Mouse (Mus musculus): Measurements from ENCODE around the gene Ergic1. TPM values are rescaled to one million over a fixed set of nuclear protein-coding genes. Genes with fewer than 3 reads are reported as not detected.

The Ergic1 gene
- polyA plus RNA-seq, 1 experiment from 2014 or later, result 97.3 TPM

DNA sequence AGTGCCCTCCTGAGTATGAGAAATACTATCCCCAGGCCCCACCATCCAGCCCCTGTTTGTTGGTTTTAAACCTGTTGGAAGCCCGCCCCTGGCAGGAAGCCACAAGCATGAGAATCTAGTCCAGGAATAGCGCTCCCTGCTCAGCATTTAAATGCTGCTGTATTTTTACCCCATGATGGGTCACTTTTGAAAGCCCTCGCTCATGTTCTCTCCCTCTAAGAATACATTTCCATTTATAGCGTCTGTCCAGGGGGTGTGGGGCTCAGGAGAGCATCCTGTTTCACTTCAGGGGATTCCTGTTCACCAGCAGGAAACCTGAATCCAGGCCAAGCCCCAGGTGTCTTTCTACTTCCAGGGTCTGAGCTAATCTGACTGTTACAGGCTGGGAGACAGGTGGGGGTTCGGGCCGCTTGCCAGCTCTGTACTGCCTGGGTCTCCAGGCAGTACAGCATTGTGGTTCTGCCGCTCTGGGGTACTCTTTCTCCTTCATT lies 34.9 kb downstream of the Ergic1 start:
- peak overlapping the region; percentile 68 for H3K27ac ChIP-seq (replicated peaks)
- 0 out of 2 replicates have a peak overlapping the region, but pooled peaks have one; percentile 2 for H3K4me2 ChIP-seq
- H3K4me3 ChIP-seq, result no peak overlapping the region
- no peaks in the 10 kb centered on the region for H3K9me3 ChIP-seq
- 48% methylated on average over 7 of the region's 7 CpGs for WGBS
- no peaks in the 10 kb centered on the region for H3K27me3 ChIP-seq
- peaks cover 3% of the 10 kb centered on the region; the same call in 1 of the 2 replicates for H3K36me3 ChIP-seq
- peak; percentile 53; the same call in 1 of the 2 replicates for ATAC-seq (ENCODE audit: low FRiP score, low read depth)
- H3K4me1 ChIP-seq (replicated peaks), result peaks cover 31% of the 10 kb centered on the region
- H3K9ac ChIP-seq, result no peak overlapping the region

DNA sequence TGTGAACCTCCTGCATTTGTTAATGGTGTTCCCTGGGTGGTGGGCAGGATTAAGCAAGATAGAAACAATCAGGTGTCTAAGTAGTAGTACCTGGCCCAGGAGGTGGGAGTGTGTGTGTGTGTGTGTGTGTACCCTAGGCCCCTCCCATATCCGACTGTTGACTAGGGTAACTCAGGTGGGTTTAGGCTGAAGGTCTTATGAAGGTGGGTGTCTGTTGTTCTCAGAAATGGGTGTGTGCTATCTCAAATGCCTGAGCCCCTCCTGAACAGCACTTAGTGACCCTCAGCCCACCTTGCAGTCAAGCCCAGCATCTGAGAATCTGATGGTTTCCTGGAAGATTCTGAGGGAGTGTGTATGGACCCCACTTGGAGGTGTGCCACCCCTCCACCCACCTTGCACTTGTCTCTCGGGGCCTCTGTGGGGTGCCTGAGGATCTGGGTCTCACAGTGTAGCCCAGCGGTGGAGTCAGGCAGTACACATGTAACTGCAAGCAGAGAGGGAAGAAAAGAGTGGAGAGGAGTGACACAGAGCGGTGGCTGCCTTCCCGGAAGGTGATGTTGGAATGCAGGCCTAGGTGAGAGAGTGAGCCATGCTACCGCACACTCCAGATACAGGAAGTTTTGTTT lies 35.7 kb downstream of the Ergic1 start:
- Histone ChIP-seq H3K27ac (replicated peaks) (0 out of 2 replicates have a peak overlapping the region, but pooled peaks have one; percentile 68), H3K27me3 (no peaks in the 10 kb centered on the region), H3K9me3 (no peaks in the 10 kb centered on the region), H3K4me3 (no peak overlapping the region), H3K4me1 (replicated peaks) (peaks cover 38% of the 10 kb centered on the region), H3K4me2 (no peak overlapping the region), H3K9ac (no peak overlapping the region), H3K36me3 (peaks cover 3% of the 10 kb centered on the region; the same call in 1 of the 2 replicates)
- WGBS, result 88% methylated on average over 6 of the region's 6 CpGs
- no peak; the same call in 1 of the 2 replicates for ATAC-seq (ENCODE audit: low FRiP score, low read depth)

DNA sequence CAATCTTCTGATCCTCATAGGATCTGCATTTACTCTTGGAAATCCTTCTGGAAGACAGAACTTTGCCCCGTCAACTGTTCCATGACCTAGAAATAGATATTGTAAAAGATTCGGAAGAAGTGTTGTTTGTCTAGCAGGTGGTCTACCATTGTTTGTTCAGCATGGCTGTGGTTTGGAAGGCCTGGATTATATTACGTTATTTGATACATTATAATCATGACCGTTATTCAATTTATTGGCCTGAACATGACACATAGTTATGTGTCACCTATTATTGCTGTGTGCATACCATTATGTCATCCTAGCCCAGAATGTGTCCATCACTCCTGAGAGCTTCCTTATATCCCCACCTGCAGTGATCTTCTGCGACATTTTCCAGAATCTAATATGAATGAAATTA lies 37.6 kb downstream of the Ergic1 start:
- no peak for ATAC-seq (ENCODE audit: low FRiP score, low read depth)
- Histone ChIP-seq H3K27ac (replicated peaks) (no peak overlapping the region), H3K4me1 (replicated peaks) (peaks cover 52% of the 10 kb centered on the region), H3K36me3 (no peaks in the 10 kb centered on the region), H3K27me3 (no peaks in the 10 kb centered on the region), H3K9ac (no peak overlapping the region), H3K4me3 (no peak overlapping the region), H3K9me3 (no peaks in the 10 kb centered on the region), H3K4me2 (no peak overlapping the region)
- 94% methylated on average over 5 of the region's 5 CpGs for WGBS

GRCm38 (mm10) chr17:26600913-26601447 lies 39.7 kb downstream of the Ergic1 start:
- 74% methylated on average over 17 of the region's 17 CpGs for WGBS
- Histone ChIP-seq H3K9me3 (no peaks in the 10 kb centered on the region), H3K4me1 (replicated peaks) (peaks cover 39% of the 10 kb centered on the region), H3K9ac (no peak overlapping the region), H3K36me3 (no peaks in the 10 kb centered on the region), H3K27me3 (no peaks in the 10 kb centered on the region), H3K4me3 (no peak overlapping the region), H3K4me2 (no peak overlapping the region), H3K27ac (replicated peaks) (no peak overlapping the region)
- no peak for ATAC-seq (ENCODE audit: low FRiP score, low read depth)

- ATAC-seq (ENCODE audit: low FRiP score, low read depth), result no peak
- no peak overlapping the region for H3K27ac ChIP-seq (replicated peaks)
- H3K36me3 ChIP-seq, result no peaks in the 10 kb centered on the region
- H3K9ac ChIP-seq, result no peak overlapping the region
- H3K4me1 ChIP-seq (replicated peaks), result peaks cover 34% of the 10 kb centered on the region
- no peak overlapping the region for H3K4me2 ChIP-seq
- no peak overlapping the region for H3K4me3 ChIP-seq
- H3K27me3 ChIP-seq, result no peaks in the 10 kb centered on the region
- no peaks in the 10 kb centered on the region for H3K9me3 ChIP-seq
- WGBS, result 71% methylated on average over 6 of the region's 6 CpGs
These were observed 40.2 kb downstream of the Ergic1 start for GRCm38 (mm10) chr17:26601514-26601913.

DNA sequence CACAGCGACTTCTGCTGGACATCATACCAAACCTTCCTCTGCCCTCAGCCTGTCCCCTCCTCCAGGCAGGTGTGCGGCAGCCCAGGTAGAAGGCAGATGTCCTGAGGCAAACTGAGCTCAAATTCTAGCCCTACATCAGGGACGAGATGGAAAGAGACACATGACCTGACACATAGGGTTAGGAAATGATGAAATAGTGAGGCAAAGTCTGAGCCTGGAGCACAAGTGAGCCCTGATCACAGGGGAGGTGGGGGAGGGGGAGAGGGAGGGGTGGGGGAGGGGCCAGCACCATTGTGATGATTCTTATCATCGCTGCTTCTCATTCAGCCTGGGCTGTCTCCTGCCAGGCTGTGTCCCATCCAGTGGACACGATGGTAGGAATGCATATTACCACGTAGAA lies 40.6 kb downstream of the Ergic1 start:
- Histone ChIP-seq H3K27me3 (no peaks in the 10 kb centered on the region), H3K36me3 (no peaks in the 10 kb centered on the region), H3K4me2 (no peak overlapping the region), H3K4me3 (no peak overlapping the region), H3K9ac (no peak overlapping the region), H3K9me3 (no peaks in the 10 kb centered on the region), H3K4me1 (replicated peaks) (peaks cover 30% of the 10 kb centered on the region), H3K27ac (replicated peaks) (peak overlapping the region; percentile 58)
- 40% methylated on average over 6 of the region's 6 CpGs for whole genome bisulfite sequencing
- ATAC-seq (ENCODE audit: low FRiP score, low read depth), result no peak

- Histone ChIP-seq H3K36me3 (no peaks in the 10 kb centered on the region), H3K4me3 (no peak overlapping the region), H3K4me1 (replicated peaks) (peaks cover 26% of the 10 kb centered on the region), H3K27ac (replicated peaks) (peak overlapping the region; percentile 58), H3K9me3 (no peaks in the 10 kb centered on the region), H3K9ac (no peak overlapping the region), H3K4me2 (no peak overlapping the region), H3K27me3 (no peaks in the 10 kb centered on the region)
- 61% methylated on average over 12 of the region's 12 CpGs for WGBS
- 0 out of 2 replicates have a peak, but pooled peaks have one; percentile 50 for ATAC-seq (ENCODE audit: low FRiP score, low read depth)
These were observed 41.1 kb downstream of the Ergic1 start for GRCm38 (mm10) chr17:26602371-26602885.

DNA sequence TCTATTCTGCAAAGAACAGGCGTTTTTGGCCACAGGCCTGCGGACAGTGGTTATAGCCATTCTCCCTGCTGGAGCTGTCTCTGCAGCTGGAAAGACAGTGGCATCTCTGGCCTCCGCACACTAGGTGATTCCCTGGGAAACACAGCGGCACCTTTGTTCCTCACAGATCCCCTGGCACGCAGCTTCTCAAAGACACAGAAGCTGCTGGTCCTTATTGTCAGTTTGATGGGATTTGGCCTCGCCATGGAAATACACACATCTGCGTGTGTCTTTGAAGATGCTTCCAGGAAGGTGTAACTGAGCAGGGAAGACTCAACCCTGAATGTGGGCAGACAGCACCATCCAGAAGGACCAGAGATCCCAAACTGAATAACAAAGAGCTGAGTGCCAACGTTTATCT lies 42.0 kb downstream of the Ergic1 start:
- H3K4me3 ChIP-seq, result no peak overlapping the region
- H3K27ac ChIP-seq (replicated peaks), result peak overlapping the region; percentile 58
- peaks cover 26% of the 10 kb centered on the region for H3K4me1 ChIP-seq (replicated peaks)
- no peak overlapping the region for H3K9ac ChIP-seq
- no peaks in the 10 kb centered on the region for H3K27me3 ChIP-seq
- no peaks in the 10 kb centered on the region for H3K9me3 ChIP-seq
- no peak overlapping the region for H3K4me2 ChIP-seq
- 80% methylated on average over 8 of the region's 8 CpGs for WGBS
- H3K36me3 ChIP-seq, result peaks cover 3% of the 10 kb centered on the region; the same call in 1 of the 2 replicates
- no peak for ATAC-seq (ENCODE audit: low FRiP score, low read depth)

DNA sequence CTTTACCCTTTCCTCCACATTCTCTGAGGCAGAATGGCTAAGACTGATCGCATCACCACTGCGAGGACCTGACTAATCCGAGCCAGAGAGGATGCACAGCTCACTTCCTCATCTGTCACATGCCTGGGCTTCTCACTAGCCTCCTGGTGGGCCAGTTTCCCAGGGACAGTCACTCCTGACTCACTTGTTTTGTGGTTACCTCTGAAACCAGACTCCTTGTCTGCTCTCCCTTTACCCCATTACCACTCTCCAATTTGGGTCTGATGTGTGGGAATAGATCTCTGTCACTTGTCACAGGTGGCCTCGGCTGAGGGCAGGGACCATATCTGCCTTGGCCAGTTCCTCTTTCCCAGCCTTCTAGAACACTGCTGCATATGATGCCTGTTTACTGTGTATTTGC lies 44.3 kb downstream of the Ergic1 start:
- WGBS, result 87% methylated on average over 4 of the region's 4 CpGs
- ATAC-seq (ENCODE audit: low FRiP score, low read depth), result no peak

DNA sequence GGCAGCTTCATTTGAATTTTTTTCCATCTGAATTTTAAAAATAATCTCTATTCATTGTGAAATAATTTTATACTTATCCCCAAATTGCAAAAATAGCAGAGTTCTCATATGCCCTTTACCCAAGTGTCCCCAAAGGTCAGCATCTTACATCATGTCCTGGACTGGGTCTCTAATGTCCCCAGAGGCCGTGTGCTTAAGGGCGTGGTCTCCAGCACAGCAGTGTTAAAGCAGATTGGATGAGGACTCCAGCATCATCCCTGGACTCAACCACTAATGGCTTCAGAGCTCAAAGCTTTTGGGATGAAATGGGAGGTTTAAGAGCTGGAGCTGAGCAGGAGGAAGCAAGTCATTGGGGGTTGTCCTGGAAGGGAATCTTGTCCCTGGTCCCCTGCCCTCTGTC lies 45.2 kb downstream of the Ergic1 start:
- no peak for ATAC-seq (ENCODE audit: low FRiP score, low read depth)
- H3K4me2 ChIP-seq, result no peak overlapping the region
- 82% methylated on average over 2 of the region's 2 CpGs for WGBS
- no peaks in the 10 kb centered on the region for H3K9me3 ChIP-seq
- H3K27me3 ChIP-seq, result no peaks in the 10 kb centered on the region
- no peak overlapping the region for H3K9ac ChIP-seq
- peaks cover 17% of the 10 kb centered on the region for H3K36me3 ChIP-seq
- H3K27ac ChIP-seq (replicated peaks), result no peak overlapping the region
- H3K4me3 ChIP-seq, result no peak overlapping the region
- peaks cover 19% of the 10 kb centered on the region for H3K4me1 ChIP-seq (replicated peaks)

More for the DNA sequence above, 44.3 kb downstream of the Ergic1 start:
- Histone ChIP-seq H3K27ac (replicated peaks) (no peak overlapping the region), H3K4me1 (replicated peaks) (peaks cover 26% of the 10 kb centered on the region), H3K36me3 (peaks cover 17% of the 10 kb centered on the region), H3K4me3 (no peak overlapping the region), H3K4me2 (no peak overlapping the region), H3K27me3 (no peaks in the 10 kb centered on the region), H3K9ac (no peak overlapping the region), H3K9me3 (no peaks in the 10 kb centered on the region)

- 94% methylated on average over 3 of the region's 3 CpGs for WGBS
- no peaks in the 10 kb centered on the region for H3K9me3 ChIP-seq
These were observed 47.1 kb downstream of the Ergic1 start for GRCm38 (mm10) chr17:26608348-26608747.

DNA sequence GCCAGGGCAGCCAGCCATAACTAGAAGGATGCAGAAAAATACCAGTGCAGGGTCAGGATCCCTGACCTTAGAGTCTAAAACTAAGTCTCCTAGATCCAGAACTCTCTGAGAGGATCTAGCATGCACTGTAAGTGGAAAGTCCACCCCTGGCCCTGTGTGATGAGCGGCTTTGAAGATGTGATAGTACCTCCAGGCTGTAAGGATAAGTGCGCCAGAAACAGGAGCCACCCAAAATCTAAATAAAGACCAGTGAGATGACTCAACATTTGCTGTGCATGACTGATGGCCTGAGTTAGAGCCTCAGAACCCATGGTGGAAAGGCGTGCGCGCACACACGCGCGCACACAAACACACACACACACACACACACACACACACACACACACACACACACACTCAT lies 47.6 kb downstream of the Ergic1 start:
- no peaks in the 10 kb centered on the region for H3K27me3 ChIP-seq
- H3K9me3 ChIP-seq, result no peaks in the 10 kb centered on the region
- peaks cover 17% of the 10 kb centered on the region for H3K36me3 ChIP-seq
- no peak overlapping the region for H3K4me2 ChIP-seq
- no peak for ATAC-seq (ENCODE audit: low FRiP score, low read depth)
- no peak overlapping the region for H3K27ac ChIP-seq (replicated peaks)
- H3K4me3 ChIP-seq, result no peak overlapping the region
- 0 out of 2 replicates have a peak, but pooled peaks cover 6% of the 10 kb centered on the region for H3K4me1 ChIP-seq (replicated peaks)
- no peak overlapping the region for H3K9ac ChIP-seq
- WGBS, result 98% methylated on average over 8 of the region's 8 CpGs

More at GRCm38 (mm10) chr17:26608348-26608747, 47.1 kb downstream of the Ergic1 start:
- Histone ChIP-seq H3K36me3 (peaks cover 17% of the 10 kb centered on the region), H3K4me1 (replicated peaks) (peaks cover 6% of the 10 kb centered on the region; the same call in 1 of the 2 replicates), H3K27ac (replicated peaks) (no peak overlapping the region), H3K27me3 (no peaks in the 10 kb centered on the region), H3K4me3 (no peak overlapping the region), H3K9ac (no peak overlapping the region), H3K4me2 (no peak overlapping the region)
- no peak for ATAC-seq (ENCODE audit: low FRiP score, low read depth)

All from hindbrain, embryonic 15.5 days (tissue).